Mouse (Mus musculus) hindbrain, embryonic 14.5 days (tissue): ENCODE data around the gene Cnot1. TPM values are rescaled to one million over a fixed set of nuclear protein-coding genes. Genes with fewer than 3 reads are reported as not detected.

Experiments
- ATAC-seq: fragments of 200-750 bp; cut with Nextera tagmentation; 2 replicates; pipeline ENCODE4 v1.8.0; 2017; ENCODE audit warnings: moderate number of reproducible peaks, mild to moderate bottlenecking, moderate TSS enrichment, moderate library complexity; ENCODE audit not compliant: low FRiP score
- DNase-seq: peaks from one replicate; pipeline ENCODE4 v3.0.0-alpha.2; 2015; ENCODE audit warnings: low spot score
- H3K27ac ChIP-seq: fragments of 300-500 bp; sonication (generic); 2 replicates; pipeline ENCODE4 v1.5.1; 2014; ENCODE audit warnings: mild to moderate bottlenecking, moderate library complexity
- H3K27me3 ChIP-seq: fragments of 300-500 bp; sonication (generic); 2 replicates; pipeline ENCODE4 v1.6.1; 2014; ENCODE audit warnings: mild to moderate bottlenecking, low read length, mixed read lengths; ENCODE audit not compliant: control insufficient read depth, insufficient read depth
- H3K36me3 ChIP-seq: fragments of 300-500 bp; sonication (generic); replicated peaks from 2 replicates; pipeline ENCODE4 v1.6.1; 2014; ENCODE audit not compliant: control insufficient read depth, insufficient read depth
- H3K4me1 ChIP-seq: fragments of 300-500 bp; sonication (generic); replicated peaks from 2 replicates; pipeline ENCODE4 v1.6.1; 2014; ENCODE audit warnings: antibody characterized with exemption, low read length, mixed read lengths; ENCODE audit not compliant: control insufficient read depth, insufficient read depth
- H3K4me2 ChIP-seq: fragments of 300-500 bp; sonication (generic); replicated peaks from 2 replicates; pipeline ENCODE4 v1.6.1; 2014; ENCODE audit warnings: mild to moderate bottlenecking, moderate library complexity
- H3K4me3 ChIP-seq: fragments of 300-500 bp; sonication (generic); replicated peaks from 2 replicates; pipeline ENCODE4 v1.5.1; 2014; ENCODE audit warnings: mild to moderate bottlenecking, low read length
- H3K9ac ChIP-seq: fragments of 300-500 bp; sonication (generic); 2 replicates; pipeline ENCODE4 v1.6.1; 2014
- H3K9me3 ChIP-seq: fragments of 300-500 bp; sonication (generic); 2 replicates; pipeline ENCODE4 v1.6.1; 2016; ENCODE audit warnings: low read length; ENCODE audit not compliant: control insufficient read depth
- WGBS: fragments of 180-500 bp; shearing (Covaris S2); extraction: QIAGEN DNeasy Blood & Tissue Kit; methylation state at CpG from one replicate; pipeline ENCODE4 v1.1.7; 2014; 5-methylcytosine and 5-hydroxymethylcytosine counted together
- polyA plus RNA-seq: library from polyadenylated mRNA; unstranded; fragments of >200 nt; fragmentation: Nextera tagmentation; extraction: Ambion mirVana; gene quantifications from 2 replicates; pipeline ENCODE4 v1.2.1, GENCODE M21; 2014

Cnot1 gene
- polyA plus RNA-seq, 1 experiment from 2014 or later: 61.9 TPM

DNA sequence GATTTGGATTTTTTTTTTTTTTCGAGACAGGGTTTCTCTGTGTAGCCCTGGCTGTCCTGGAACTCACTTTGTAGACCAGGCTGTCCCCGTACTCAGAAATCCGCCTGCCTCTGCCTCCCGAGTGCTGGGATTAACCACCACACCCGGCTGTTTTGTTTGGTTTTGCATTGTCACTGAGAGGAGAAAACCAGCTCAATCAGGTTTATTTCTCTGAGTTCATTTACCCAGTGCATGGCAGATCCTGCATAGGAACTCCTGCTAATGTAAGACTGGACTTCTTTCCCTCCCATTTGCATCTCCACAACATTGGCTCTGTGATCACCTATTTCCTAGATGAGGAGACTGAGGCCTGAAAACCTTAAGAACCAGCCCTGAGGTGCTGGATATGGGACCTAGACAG lies 14.8 kb upstream of the Cnot1 start:
- WGBS: 81% methylated on average over 5 of the region's 5 CpGs
- H3K4me2 ChIP-seq: no peak overlapping the region
- DNase-seq: no peak

DNA sequence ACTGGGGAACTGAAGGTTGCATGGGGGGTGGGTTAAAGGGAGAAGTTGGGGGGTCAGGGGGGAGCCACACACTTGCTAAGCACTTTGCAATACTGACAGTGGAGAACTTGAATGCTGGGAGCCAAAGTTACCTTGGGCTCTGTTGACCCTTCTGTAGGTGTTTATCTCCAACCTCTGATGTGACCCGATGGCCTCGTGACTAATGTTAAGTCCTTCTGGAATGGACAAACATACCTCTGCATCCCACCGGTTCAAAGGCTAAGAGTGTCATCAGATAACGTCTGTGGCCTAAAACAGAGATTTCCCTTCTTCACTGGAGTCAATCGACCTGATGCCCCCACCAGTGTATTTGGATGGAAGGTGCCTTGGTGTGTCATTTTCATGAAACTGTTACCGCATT lies 14.0 kb upstream of the Cnot1 start:
- Histone ChIP-seq H3K9me3 (no peaks in the 10 kb centered on the region), H3K4me2 (no peak overlapping the region), H3K27ac (no peak overlapping the region), H3K27me3 (no peaks in the 10 kb centered on the region), H3K36me3 (no peaks in the 10 kb centered on the region), H3K9ac (no peak overlapping the region), H3K4me3 (no peak overlapping the region), H3K4me1 (no peaks in the 10 kb centered on the region)
- 89% methylated on average over 6 of the region's 6 CpGs for WGBS
- no peak for ATAC-seq
- DNase-seq: no peak

More for the DNA sequence above, 14.8 kb upstream of the Cnot1 start:
- ATAC-seq: no peak
- Histone ChIP-seq H3K9me3 (no peaks in the 10 kb centered on the region), H3K36me3 (no peaks in the 10 kb centered on the region), H3K4me1 (no peaks in the 10 kb centered on the region), H3K27me3 (no peaks in the 10 kb centered on the region), H3K27ac (no peak overlapping the region), H3K4me3 (no peak overlapping the region), H3K9ac (no peak overlapping the region)

GRCm38 (mm10) chr8:95818211-95818610 lies 10.9 kb upstream of the Cnot1 start:
- no peak for ATAC-seq
- Histone ChIP-seq H3K4me2 (no peak overlapping the region), H3K4me1 (no peaks in the 10 kb centered on the region), H3K27me3 (no peaks in the 10 kb centered on the region), H3K4me3 (no peak overlapping the region), H3K9me3 (no peaks in the 10 kb centered on the region), H3K27ac (no peak overlapping the region), H3K9ac (no peak overlapping the region), H3K36me3 (no peaks in the 10 kb centered on the region)
- no peak for DNase-seq
- 41% methylated on average over 1 of the region's 1 CpGs for WGBS

DNA sequence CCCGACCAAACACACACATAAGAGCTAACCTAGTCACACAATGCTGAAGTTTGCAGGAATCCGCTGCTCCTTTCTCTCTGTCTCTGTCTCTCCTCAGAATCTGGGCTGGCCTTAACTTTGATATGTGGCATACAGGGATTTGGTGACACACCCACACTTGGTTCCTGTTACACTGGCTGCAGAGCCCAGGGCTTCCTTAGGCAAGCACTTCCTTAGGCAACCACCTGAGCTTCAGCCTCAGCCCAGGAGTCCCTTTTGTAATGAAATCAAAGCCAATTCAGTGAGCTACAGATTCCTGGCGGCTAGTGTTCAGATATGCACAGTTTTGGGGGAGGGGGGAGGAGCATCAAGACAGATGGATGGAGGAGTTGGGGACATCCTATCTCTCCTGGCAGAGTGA lies 10.3 kb upstream of the Cnot1 start:
- no peak for DNase-seq
- Histone ChIP-seq H3K27ac (no peak overlapping the region), H3K36me3 (no peaks in the 10 kb centered on the region), H3K27me3 (no peaks in the 10 kb centered on the region), H3K9me3 (no peaks in the 10 kb centered on the region), H3K4me3 (no peak overlapping the region), H3K4me1 (no peaks in the 10 kb centered on the region), H3K4me2 (no peak overlapping the region), H3K9ac (no peak overlapping the region)
- WGBS: 69% methylated on average over 3 of the region's 3 CpGs
- ATAC-seq: no peak

DNA sequence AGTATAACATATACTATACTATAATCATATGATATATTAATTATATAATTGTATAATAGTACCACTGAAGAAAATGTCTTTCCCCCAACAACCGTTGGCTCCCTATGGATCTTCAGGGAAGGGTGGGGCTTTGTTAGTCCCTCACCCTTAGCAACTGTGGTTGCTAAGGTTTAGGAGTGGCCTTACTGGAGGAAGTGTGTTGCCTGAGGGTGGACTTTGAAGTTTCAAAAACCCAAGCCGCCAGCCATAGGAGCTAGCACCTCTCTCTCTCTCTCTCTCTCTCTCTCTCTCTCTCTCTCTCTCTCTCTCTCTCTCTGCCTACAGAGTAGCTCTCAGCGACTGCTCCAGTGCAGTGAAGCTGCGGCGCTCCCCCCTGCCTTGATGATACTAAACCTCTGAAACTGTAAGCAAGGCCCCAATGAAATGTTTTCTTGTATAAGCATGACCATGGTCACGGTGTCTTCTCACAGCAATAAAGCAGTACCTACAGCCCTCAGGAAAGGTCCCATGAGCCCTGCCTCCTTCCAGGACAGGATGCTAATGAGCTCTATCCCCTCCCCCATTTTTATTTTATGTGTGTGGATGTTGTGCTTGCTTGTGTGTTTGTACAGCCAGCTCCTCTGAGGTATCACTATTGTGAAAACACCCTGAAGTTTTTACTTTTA lies 8.9 kb upstream of the Cnot1 start:
- H3K4me1 ChIP-seq: no peaks in the 10 kb centered on the region
- H3K27me3 ChIP-seq: no peaks in the 10 kb centered on the region
- no peaks in the 10 kb centered on the region for H3K9me3 ChIP-seq
- H3K36me3 ChIP-seq: no peaks in the 10 kb centered on the region
- no peak for DNase-seq
- no peak overlapping the region for H3K9ac ChIP-seq
- ATAC-seq: no peak
- H3K4me2 ChIP-seq: no peak overlapping the region
- no peak overlapping the region for H3K4me3 ChIP-seq
- 53% methylated on average over 6 of the region's 6 CpGs for WGBS
- no peak overlapping the region for H3K27ac ChIP-seq

DNA sequence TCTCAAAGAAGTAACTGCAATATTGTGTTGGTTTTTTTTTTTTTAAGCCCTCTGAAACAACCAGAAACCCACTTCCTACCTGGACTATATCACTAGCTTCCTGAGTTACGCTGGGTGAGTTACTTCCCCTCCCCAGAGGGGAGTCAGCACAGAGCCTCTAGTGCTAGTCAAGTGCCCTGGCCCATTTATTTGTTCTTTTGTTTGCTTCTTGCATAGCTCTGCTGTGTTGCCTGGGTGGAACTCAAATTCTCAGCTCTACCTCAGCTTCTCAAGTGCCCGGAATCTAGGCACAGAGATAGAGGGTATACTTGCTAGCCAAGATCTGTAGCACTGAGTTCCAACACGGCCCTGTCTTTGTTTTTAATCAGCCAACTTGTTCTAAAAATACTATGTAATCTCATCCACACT lies 2.9 kb upstream of the Cnot1 start:
- Histone ChIP-seq H3K4me2 (no peak overlapping the region), H3K4me1 (peaks cover 11% of the 10 kb centered on the region), H3K27me3 (no peaks in the 10 kb centered on the region), H3K27ac (no peak overlapping the region), H3K9ac (no peak overlapping the region), H3K9me3 (no peaks in the 10 kb centered on the region), H3K4me3 (no peak overlapping the region), H3K36me3 (no peaks in the 10 kb centered on the region)
- WGBS: 61% methylated on average over 3 of the region's 3 CpGs
- DNase-seq (no peak), ATAC-seq (no peak)

GRCm38 (mm10) chr8:95809116-95809515 lies 1.9 kb upstream of the Cnot1 start:
- no peaks in the 10 kb centered on the region for H3K9me3 ChIP-seq
- no peak overlapping the region for H3K9ac ChIP-seq
- no peak overlapping the region for H3K27ac ChIP-seq
- H3K36me3 ChIP-seq: no peaks in the 10 kb centered on the region
- no peak overlapping the region for H3K4me2 ChIP-seq
- DNase-seq: no peak
- H3K27me3 ChIP-seq: no peaks in the 10 kb centered on the region
- WGBS: 87% methylated on average over 5 of the region's 5 CpGs
- no peak overlapping the region for H3K4me3 ChIP-seq
- ATAC-seq: no peak
- H3K4me1 ChIP-seq: peaks cover 19% of the 10 kb centered on the region

- Histone ChIP-seq H3K27me3 (no peaks in the 10 kb centered on the region), H3K4me2 (no peak overlapping the region), H3K9ac (no peak overlapping the region), H3K4me1 (peaks cover 19% of the 10 kb centered on the region), H3K9me3 (no peaks in the 10 kb centered on the region), H3K27ac (no peak overlapping the region), H3K4me3 (no peak overlapping the region), H3K36me3 (no peaks in the 10 kb centered on the region)
- ATAC-seq: no peak
- WGBS: 88% methylated on average over 4 of the region's 4 CpGs
- no peak for DNase-seq
Measured at GRCm38 (mm10) chr8:95808631-95809030, 1.4 kb upstream of the Cnot1 start.

- Histone ChIP-seq H3K9ac (peak overlapping the region; percentile 58), H3K9me3 (no peaks in the 10 kb centered on the region), H3K4me3 (peak overlapping the region; percentile 99), H3K27me3 (no peaks in the 10 kb centered on the region), H3K27ac (peak overlapping the region; percentile 96), H3K4me1 (peaks cover 19% of the 10 kb centered on the region), H3K4me2 (peak overlapping the region; percentile 72), H3K36me3 (no peaks in the 10 kb centered on the region)
- WGBS: under 1% methylated on average over 20 of the region's 20 CpGs
- ATAC-seq (peak; percentile 93), DNase-seq (peak; percentile 93)
Measured at GRCm38 (mm10) chr8:95807861-95808260, 597 bp upstream of the Cnot1 start.
